Mouse (Mus musculus) kidney, postnatal 4 days (tissue): ENCODE data around the gene Tm4sf19.
"Not testable (repeated sequence)": the region's sequence is repeated elsewhere in the genome, so short reads cannot be mapped to it uniquely, and the experiment has no call there.

Experiments used
- DNase-seq, 2 experiments: peaks; one replicate each; pipeline ENCODE4 v3.0.0; 2021; ENCODE audit warnings: mixed read lengths in 2 of 2

Tm4sf19 gene

DNA sequence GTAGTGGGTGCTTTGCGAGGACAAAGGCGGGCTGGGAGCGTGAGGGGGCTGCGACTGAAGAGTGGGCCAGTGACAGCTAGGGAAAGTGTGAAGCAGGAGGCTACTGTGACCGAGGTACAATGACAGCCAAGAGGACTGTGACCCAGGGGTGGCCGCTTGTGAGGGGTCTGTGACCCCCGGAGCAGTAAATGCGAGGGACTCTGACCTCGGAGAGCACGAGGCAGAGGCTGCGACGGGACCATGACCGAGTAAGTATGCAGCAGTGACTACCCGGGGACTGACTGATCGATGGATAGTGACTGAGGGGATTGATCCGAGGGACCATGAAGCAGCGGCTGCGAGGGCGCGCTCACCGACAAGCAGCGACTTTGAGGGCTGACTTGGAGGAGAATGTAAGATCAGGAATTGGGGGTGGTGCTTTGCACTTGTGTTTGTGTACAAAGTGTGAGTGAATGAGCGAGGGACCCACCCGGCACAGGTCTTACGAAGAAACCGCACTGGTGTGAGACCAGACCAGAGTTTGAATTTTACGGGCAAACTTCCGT, 30.8 kb downstream of the Tm4sf19 start:
- no peak for DNase-seq

DNA sequence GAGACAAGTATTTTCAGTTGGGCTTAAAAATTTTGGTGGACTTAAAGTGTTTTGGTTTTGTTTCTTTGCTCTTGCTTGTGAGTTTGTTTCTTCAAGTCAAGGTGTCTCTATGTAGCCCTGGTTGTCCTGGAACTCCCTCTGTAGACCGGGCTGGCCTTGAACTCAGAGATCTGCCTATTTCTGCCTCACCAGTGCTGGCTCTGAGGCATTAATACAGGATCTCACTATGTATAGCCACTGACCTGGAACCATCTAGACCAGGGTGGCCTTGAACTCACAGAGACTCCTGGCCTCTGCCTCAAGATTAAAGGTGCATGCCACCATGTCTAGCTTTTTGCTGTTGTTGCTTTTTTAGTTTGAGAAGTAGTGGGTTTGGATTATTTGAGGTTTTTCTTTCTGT, 31.6 kb downstream of the Tm4sf19 start:
- no peak for DNase-seq

DNA sequence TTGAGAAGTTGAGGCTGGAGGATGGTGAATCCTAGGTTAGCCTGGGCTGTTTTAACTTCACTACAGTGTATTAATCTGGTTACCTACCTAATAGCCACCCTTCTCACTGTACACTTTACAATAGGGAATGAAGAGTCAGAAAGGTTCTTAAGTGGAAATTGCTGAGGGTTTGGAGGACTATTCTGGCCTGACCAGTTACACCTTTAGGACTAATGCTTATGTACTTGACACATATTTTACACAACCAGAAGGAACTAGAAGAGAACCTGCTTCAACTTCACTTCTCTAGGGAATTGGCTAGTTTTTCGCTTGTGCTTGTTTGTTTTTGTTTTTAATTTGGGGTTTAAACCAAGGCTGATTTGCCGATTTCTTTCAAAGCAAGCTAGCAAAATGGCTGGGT, 32.8 kb downstream of the Tm4sf19 start:
- DNase-seq = no peak

- DNase-seq = no peak
Measured at GRCm38 (mm10) chr16:32434066-32434465, 33.8 kb downstream of the Tm4sf19 start.

DNA sequence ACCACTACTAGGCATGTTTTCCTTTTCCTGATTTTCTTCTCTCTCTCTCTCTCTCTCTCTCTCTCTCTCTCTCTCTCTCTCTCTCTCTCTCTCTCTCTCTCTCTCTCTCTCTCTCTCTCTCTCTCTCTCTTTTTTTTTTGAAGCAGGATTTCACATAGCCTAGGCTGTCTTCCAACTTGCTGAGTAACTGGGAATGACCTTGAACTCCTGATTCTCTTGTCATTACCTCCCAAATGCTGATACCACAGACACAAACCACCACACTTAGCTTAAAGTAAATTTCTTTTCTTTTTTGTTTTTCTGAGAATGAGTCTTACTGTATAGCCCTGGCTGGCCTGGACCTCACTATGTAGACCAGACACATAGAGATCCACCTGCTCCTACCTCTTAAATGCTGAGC, 34.4 kb downstream of the Tm4sf19 start:
- DNase-seq = no peak

DNA sequence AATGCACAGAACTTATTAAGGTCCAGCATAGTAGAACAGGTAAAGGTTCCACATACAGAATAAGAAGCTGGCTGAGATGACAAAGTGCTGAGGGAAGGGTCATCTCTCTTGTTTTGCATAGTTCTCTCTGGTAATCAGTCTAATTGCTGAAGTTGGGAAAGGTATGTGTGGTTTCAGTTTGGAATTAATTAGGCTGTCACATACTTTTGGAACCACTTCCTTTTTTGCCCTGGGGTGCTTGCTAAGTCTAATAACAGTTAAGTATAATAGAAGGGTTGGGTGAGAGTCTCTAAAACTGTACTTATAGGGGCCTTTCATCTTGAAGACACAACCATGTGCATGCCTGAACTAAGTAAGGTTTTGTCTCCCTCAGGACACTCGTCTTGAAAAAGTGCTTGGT, 36.4 kb downstream of the Tm4sf19 start:
- DNase-seq = no peak

DNA sequence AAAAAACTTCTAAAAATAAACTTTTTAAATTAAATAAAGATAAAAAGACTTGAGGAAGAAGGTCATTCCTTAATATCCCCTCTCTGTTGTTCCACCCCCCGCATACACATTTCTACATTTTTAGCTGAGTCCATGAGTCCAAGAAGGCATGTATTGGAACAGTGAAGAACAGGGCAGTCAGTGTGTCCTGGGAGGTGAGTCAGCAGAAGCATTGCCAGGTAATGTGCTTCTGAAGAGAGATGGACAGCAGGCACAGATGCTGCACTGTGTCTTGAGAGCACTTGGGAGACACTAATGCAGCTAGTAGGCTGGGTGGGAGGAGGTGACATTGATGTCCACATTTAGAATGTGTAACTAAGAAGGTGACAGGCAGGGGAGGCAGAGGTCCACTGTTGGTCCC, 37.0 kb downstream of the Tm4sf19 start:
- no peak for DNase-seq

- no peak for DNase-seq
Measured at GRCm38 (mm10) chr16:32441432-32441831, 41.1 kb downstream of the Tm4sf19 start.

DNA sequence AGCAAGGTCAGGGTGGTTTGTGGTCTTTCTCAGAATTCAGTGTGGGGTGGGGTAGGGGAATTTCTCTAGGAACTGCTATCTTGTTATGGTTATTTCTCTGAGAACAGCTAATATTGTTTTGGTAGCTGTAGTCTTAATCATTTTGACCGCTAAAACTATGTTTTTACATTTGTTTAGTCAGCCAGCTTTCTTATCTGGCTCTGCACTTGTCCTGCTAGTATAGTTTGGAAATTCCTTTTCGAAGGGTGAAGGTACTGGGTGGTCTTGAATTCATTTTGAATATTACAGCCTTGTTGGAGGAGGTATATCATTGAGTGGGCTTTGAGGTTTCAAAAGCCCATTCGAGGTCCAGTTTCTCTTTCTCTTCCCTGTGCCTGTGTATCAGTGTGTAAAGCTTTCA, 44.3 kb downstream of the Tm4sf19 start:
- DNase-seq = not testable (repeated sequence)

- no peak for DNase-seq
Measured at GRCm38 (mm10) chr16:32445558-32445957, 45.3 kb downstream of the Tm4sf19 start.

DNA sequence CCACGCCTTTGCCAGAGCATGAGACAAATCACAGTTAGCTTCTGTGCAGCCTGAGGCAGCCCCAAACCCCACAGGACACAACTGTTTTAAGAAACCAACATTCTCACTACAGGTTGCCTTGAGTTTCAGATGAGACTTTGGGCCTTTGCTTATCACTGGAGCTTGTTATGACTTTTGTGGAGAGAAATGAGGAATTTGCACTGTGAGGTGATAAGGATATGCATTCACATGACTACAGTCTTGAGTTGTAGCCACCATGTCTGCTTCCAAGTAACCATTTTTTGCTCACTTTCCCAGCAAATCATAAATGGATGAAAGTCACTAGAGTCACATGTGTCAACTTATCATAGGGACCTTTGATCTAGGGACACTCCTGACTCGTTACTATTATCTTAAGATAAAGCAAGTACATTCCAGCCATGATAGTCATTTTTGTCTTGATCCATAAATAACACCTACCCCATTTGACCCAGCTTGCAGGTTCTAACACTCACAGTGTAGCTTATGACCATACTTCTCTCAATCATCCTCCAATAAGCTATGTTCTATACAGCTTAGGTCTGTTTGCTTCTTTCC, 46.3 kb downstream of the Tm4sf19 start:
- DNase-seq = no peak

DNA sequence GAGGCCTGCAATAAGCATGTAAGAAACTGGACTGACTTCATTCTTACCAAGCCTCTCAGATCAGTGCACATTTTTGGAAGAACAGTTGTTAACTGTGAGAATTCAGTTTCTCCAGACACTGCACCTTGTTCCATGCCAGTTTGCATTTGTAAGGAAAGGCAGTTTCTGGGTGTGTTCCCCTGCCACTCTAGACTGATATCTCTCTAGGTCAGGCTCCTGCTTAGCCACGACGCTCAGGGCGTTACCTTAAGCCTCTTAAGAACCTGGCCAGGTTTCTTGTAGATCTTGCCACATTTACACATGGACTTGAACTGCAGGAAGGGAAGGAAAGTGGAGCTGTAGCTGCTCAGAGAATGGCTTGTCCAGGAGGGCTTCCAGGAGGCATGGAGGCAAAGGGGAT, 49.4 kb downstream of the Tm4sf19 start:
- DNase-seq = no peak

DNA sequence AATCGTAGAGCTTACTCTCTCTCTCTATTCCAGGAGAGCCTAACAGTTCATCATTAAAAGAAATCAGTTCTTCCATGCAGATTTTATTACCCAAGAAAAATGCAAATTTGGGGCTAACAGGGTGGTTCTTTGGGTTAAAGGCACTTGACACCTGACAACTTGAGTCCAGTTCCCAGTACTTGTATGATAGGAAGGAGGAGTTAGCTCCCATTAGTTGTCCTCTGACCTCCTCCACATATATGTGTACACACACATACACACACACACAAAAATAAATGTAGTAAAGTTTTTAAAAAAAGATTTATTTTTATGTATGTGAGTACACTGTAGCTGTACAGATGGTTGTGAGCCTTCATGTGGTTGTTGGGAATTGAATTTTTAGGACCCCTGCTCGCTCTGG, 49.8 kb downstream of the Tm4sf19 start:
- DNase-seq = no peak

DNA sequence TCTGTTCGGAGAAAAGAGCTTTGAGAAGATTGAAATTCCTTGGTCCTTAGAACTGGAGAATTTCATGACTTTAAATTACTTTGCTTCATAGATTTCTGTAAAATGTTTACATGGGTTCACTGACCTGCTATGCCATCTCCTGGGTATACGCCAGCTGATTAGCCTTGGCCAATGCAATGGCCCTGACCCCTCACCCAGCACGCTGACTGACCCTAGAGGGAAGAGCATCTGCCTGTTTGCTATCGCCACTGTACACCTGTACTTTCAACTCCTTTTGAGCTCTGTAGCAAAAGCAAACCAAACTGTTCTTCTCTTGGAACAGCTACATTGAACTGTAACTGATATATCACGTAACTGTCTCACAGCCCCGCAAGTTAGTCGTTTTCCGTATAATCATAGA, 52.8 kb downstream of the Tm4sf19 start:
- DNase-seq = no peak

- DNase-seq = no peak
Measured at GRCm38 (mm10) chr16:32454646-32455045, 54.3 kb downstream of the Tm4sf19 start.

GRCm38 (mm10) chr16:32456086-32456485, 55.8 kb downstream of the Tm4sf19 start:
- DNase-seq = no peak

- DNase-seq = no peak
Measured at GRCm38 (mm10) chr16:32456761-32457160, 56.5 kb downstream of the Tm4sf19 start.
